Mouse (Mus musculus): ENCODE measurements at regions not wholly inside any gene's neighbourhood (a gene's known extent, or its start where the extent isn't known, plus 50 kb on each side); places are given as distances from the start of the nearest gene placed in this dataset.

- DNase-seq: no peak
Observed at GRCm38 (mm10) chr3:128413481-128413880, 517.4 kb upstream of the Fam241a start.

- DNase-seq: no peak
Observed at GRCm38 (mm10) chr3:128412157-128412556, 516.0 kb upstream of the Fam241a start.

- DNase-seq: no peak
Observed at GRCm38 (mm10) chr3:128394805-128395204, 498.7 kb upstream of the Fam241a start.

- no peak for DNase-seq
Observed at GRCm38 (mm10) chr3:128380579-128380978, 484.5 kb upstream of the Fam241a start.

- no peak for DNase-seq
Observed at GRCm38 (mm10) chr3:128369521-128370127, 473.5 kb upstream of the Fam241a start.

- DNase-seq: no peak
Observed at GRCm38 (mm10) chr3:128362310-128362709, 466.2 kb upstream of the Fam241a start.

- peak; percentile 53 for DNase-seq
Observed at GRCm38 (mm10) chr3:128349123-128349522, 453.0 kb upstream of the Fam241a start.

GRCm38 (mm10) chr3:128347782-128348574 lies 451.9 kb upstream of the Fam241a start:
- no peak for DNase-seq

- DNase-seq: no peak
Observed at GRCm38 (mm10) chr3:128337508-128337907, 441.4 kb upstream of the Fam241a start.

GRCm38 (mm10) chr3:128337031-128337430 lies 440.9 kb upstream of the Fam241a start:
- DNase-seq: peak; percentile 90

- no peak for DNase-seq
Observed at GRCm38 (mm10) chr3:128327677-128328076, 431.6 kb upstream of the Fam241a start.

GRCm38 (mm10) chr3:128301312-128301711 lies 405.2 kb upstream of the Fam241a start:
- no peak for DNase-seq

- no peak for DNase-seq
Observed at GRCm38 (mm10) chr3:128298110-128298509, 402.0 kb upstream of the Fam241a start.

GRCm38 (mm10) chr3:128287846-128288245 lies 391.7 kb upstream of the Fam241a start:
- DNase-seq: peak; percentile 58

- no peak for DNase-seq
Observed at GRCm38 (mm10) chr3:128285214-128285613, 389.1 kb upstream of the Fam241a start.

- DNase-seq: no peak
Observed at GRCm38 (mm10) chr3:128280626-128281025, 384.5 kb upstream of the Fam241a start.

- DNase-seq: no peak
Observed at GRCm38 (mm10) chr3:128270576-128270975, 374.5 kb upstream of the Fam241a start.

GRCm38 (mm10) chr3:128261208-128261607 lies 365.1 kb upstream of the Fam241a start:
- DNase-seq: no peak

- no peak for DNase-seq
Observed at GRCm38 (mm10) chr3:128247816-128248215, 351.7 kb upstream of the Fam241a start.

GRCm38 (mm10) chr3:128239813-128240421 lies 343.8 kb upstream of the Fam241a start:
- DNase-seq: no peak

- DNase-seq: no peak
Observed at GRCm38 (mm10) chr3:128230390-128230789, 334.3 kb upstream of the Fam241a start.

- DNase-seq: peak; percentile 40
Observed at GRCm38 (mm10) chr3:128226930-128227585, 330.9 kb upstream of the Fam241a start.

GRCm38 (mm10) chr3:128226503-128226902 lies 330.4 kb upstream of the Fam241a start:
- peak; percentile 86 for DNase-seq

Measured in kidney, adult 9 months (tissue).